Mouse (Mus musculus): ENCODE measurements around the gene Sesn2. TPM values are rescaled to one million over a fixed set of nuclear protein-coding genes. Genes with fewer than 3 reads are reported as not detected.
"Not testable (repeated sequence)": the region's sequence is repeated elsewhere in the genome, so short reads cannot be mapped to it uniquely, and the experiment has no call there.

Sesn2 gene
- polyA plus RNA-seq, 1 experiment from 2014 or later: 10.0 TPM

GRCm38 (mm10) chr4:132491057-132491456, 19.2 kb downstream of the Sesn2 start:
- Histone ChIP-seq H3K9me3 (replicated peaks; ENCODE audit: control insufficient read depth, low read length, poor library complexity, severe bottlenecking) (no peaks in the 10 kb centered on the region), H3K36me3 (ENCODE audit: control insufficient read depth, insufficient read depth, low read length) (no peaks in the 10 kb centered on the region), H3K4me1 (ENCODE audit: control insufficient read depth, insufficient read depth, low read length) (no peaks in the 10 kb centered on the region), H3K4me3 (ENCODE audit: low read depth, low read length) (no peak overlapping the region), H3K27ac (ENCODE audit: low read length) (no peak overlapping the region), H3K4me2 (ENCODE audit: low read length) (no peak overlapping the region), H3K9ac (ENCODE audit: low read depth, low read length) (no peak overlapping the region), H3K27me3 (ENCODE audit: control insufficient read depth, insufficient read depth, low read depth, low read length) (no peaks in the 10 kb centered on the region)
- no peak for ATAC-seq
- 98% methylated on average over 8 of the region's 8 CpGs for WGBS

- Histone ChIP-seq H3K4me3 (ENCODE audit: low read depth, low read length) (no peak overlapping the region), H3K4me1 (ENCODE audit: control insufficient read depth, insufficient read depth, low read length) (no peaks in the 10 kb centered on the region), H3K9ac (ENCODE audit: low read depth, low read length) (no peak overlapping the region), H3K4me2 (ENCODE audit: low read length) (no peak overlapping the region), H3K27me3 (ENCODE audit: control insufficient read depth, insufficient read depth, low read depth, low read length) (no peaks in the 10 kb centered on the region), H3K27ac (ENCODE audit: low read length) (no peak overlapping the region), H3K36me3 (ENCODE audit: control insufficient read depth, insufficient read depth, low read length) (no peaks in the 10 kb centered on the region), H3K9me3 (replicated peaks; ENCODE audit: control insufficient read depth, low read length, poor library complexity, severe bottlenecking) (no peaks in the 10 kb centered on the region)
- WGBS: 94% methylated on average over 15 of the region's 15 CpGs
- ATAC-seq: no peak
Measured at GRCm38 (mm10) chr4:132490273-132491010, 19.9 kb downstream of the Sesn2 start.

GRCm38 (mm10) chr4:132488976-132489375, 21.3 kb downstream of the Sesn2 start:
- Histone ChIP-seq H3K27ac (ENCODE audit: low read length) (no peak overlapping the region), H3K9ac (ENCODE audit: low read depth, low read length) (no peak overlapping the region), H3K4me3 (ENCODE audit: low read depth, low read length) (no peak overlapping the region), H3K4me1 (ENCODE audit: control insufficient read depth, insufficient read depth, low read length) (no peaks in the 10 kb centered on the region), H3K4me2 (ENCODE audit: low read length) (no peak overlapping the region), H3K27me3 (ENCODE audit: control insufficient read depth, insufficient read depth, low read depth, low read length) (no peaks in the 10 kb centered on the region), H3K9me3 (replicated peaks; ENCODE audit: control insufficient read depth, low read length, poor library complexity, severe bottlenecking) (no peaks in the 10 kb centered on the region), H3K36me3 (ENCODE audit: control insufficient read depth, insufficient read depth, low read length) (no peaks in the 10 kb centered on the region)
- ATAC-seq: no peak
- 80% methylated on average over 6 of the region's 6 CpGs for WGBS

GRCm38 (mm10) chr4:132488521-132488920, 21.8 kb downstream of the Sesn2 start:
- Histone ChIP-seq H3K36me3 (ENCODE audit: control insufficient read depth, insufficient read depth, low read length) (no peaks in the 10 kb centered on the region), H3K9me3 (replicated peaks; ENCODE audit: control insufficient read depth, low read length, poor library complexity, severe bottlenecking) (no peaks in the 10 kb centered on the region), H3K9ac (ENCODE audit: low read depth, low read length) (no peak overlapping the region), H3K27ac (ENCODE audit: low read length) (no peak overlapping the region), H3K4me1 (ENCODE audit: control insufficient read depth, insufficient read depth, low read length) (no peaks in the 10 kb centered on the region), H3K4me3 (ENCODE audit: low read depth, low read length) (no peak overlapping the region), H3K4me2 (ENCODE audit: low read length) (no peak overlapping the region), H3K27me3 (ENCODE audit: control insufficient read depth, insufficient read depth, low read depth, low read length) (no peaks in the 10 kb centered on the region)
- no peak for ATAC-seq
- 87% methylated on average over 3 of the region's 3 CpGs for WGBS

- Histone ChIP-seq H3K4me2 (ENCODE audit: low read length) (no peak overlapping the region), H3K36me3 (ENCODE audit: control insufficient read depth, insufficient read depth, low read length) (no peaks in the 10 kb centered on the region), H3K4me1 (ENCODE audit: control insufficient read depth, insufficient read depth, low read length) (no peaks in the 10 kb centered on the region), H3K27ac (ENCODE audit: low read length) (no peak overlapping the region), H3K4me3 (ENCODE audit: low read depth, low read length) (no peak overlapping the region), H3K9me3 (replicated peaks; ENCODE audit: control insufficient read depth, low read length, poor library complexity, severe bottlenecking) (no peaks in the 10 kb centered on the region), H3K9ac (ENCODE audit: low read depth, low read length) (no peak overlapping the region), H3K27me3 (ENCODE audit: control insufficient read depth, insufficient read depth, low read depth, low read length) (no peaks in the 10 kb centered on the region)
- 79% methylated on average over 5 of the region's 5 CpGs for WGBS
- ATAC-seq: no peak
Measured at GRCm38 (mm10) chr4:132484820-132485219, 25.5 kb downstream of the Sesn2 start.

- Histone ChIP-seq H3K4me1 (ENCODE audit: control insufficient read depth, insufficient read depth, low read length) (no peaks in the 10 kb centered on the region), H3K9me3 (replicated peaks; ENCODE audit: control insufficient read depth, low read length, poor library complexity, severe bottlenecking) (no peaks in the 10 kb centered on the region), H3K9ac (ENCODE audit: low read depth, low read length) (no peak overlapping the region), H3K27me3 (ENCODE audit: control insufficient read depth, insufficient read depth, low read depth, low read length) (no peaks in the 10 kb centered on the region), H3K36me3 (ENCODE audit: control insufficient read depth, insufficient read depth, low read length) (no peaks in the 10 kb centered on the region), H3K27ac (ENCODE audit: low read length) (no peak overlapping the region), H3K4me2 (ENCODE audit: low read length) (no peak overlapping the region), H3K4me3 (ENCODE audit: low read depth, low read length) (no peak overlapping the region)
- ATAC-seq: no peak
- 84% methylated on average over 4 of the region's 4 CpGs for WGBS
Measured at GRCm38 (mm10) chr4:132484231-132484630, 26.1 kb downstream of the Sesn2 start.

- Histone ChIP-seq H3K9ac (ENCODE audit: low read depth, low read length) (no peak overlapping the region), H3K36me3 (ENCODE audit: control insufficient read depth, insufficient read depth, low read length) (no peaks in the 10 kb centered on the region), H3K27ac (ENCODE audit: low read length) (no peak overlapping the region), H3K4me2 (ENCODE audit: low read length) (no peak overlapping the region), H3K4me1 (ENCODE audit: control insufficient read depth, insufficient read depth, low read length) (no peaks in the 10 kb centered on the region), H3K27me3 (ENCODE audit: control insufficient read depth, insufficient read depth, low read depth, low read length) (no peaks in the 10 kb centered on the region), H3K9me3 (replicated peaks; ENCODE audit: control insufficient read depth, low read length, poor library complexity, severe bottlenecking) (no peaks in the 10 kb centered on the region), H3K4me3 (ENCODE audit: low read depth, low read length) (no peak overlapping the region)
- ATAC-seq: no peak
- 87% methylated on average over 13 of the region's 13 CpGs for WGBS
Measured at GRCm38 (mm10) chr4:132482956-132483608, 27.2 kb downstream of the Sesn2 start.

GRCm38 (mm10) chr4:132482104-132482503, 28.2 kb downstream of the Sesn2 start:
- H3K4me1 ChIP-seq (ENCODE audit: control insufficient read depth, insufficient read depth, low read length); ATAC-seq; H3K4me2 ChIP-seq (ENCODE audit: low read length); H3K4me3 ChIP-seq (ENCODE audit: low read depth, low read length); H3K9ac ChIP-seq (ENCODE audit: low read depth, low read length); H3K27me3 ChIP-seq (ENCODE audit: control insufficient read depth, insufficient read depth, low read depth, low read length); H3K36me3 ChIP-seq (ENCODE audit: control insufficient read depth, insufficient read depth, low read length); H3K27ac ChIP-seq (ENCODE audit: low read length); H3K9me3 ChIP-seq (replicated peaks; ENCODE audit: control insufficient read depth, low read length, poor library complexity, severe bottlenecking): not testable (repeated sequence)
- 69% methylated on average over 3 of the region's 3 CpGs for WGBS

GRCm38 (mm10) chr4:132477833-132478232, 32.5 kb downstream of the Sesn2 start:
- Histone ChIP-seq H3K9ac (ENCODE audit: low read depth, low read length) (no peak overlapping the region), H3K36me3 (ENCODE audit: control insufficient read depth, insufficient read depth, low read length) (no peaks in the 10 kb centered on the region), H3K4me3 (ENCODE audit: low read depth, low read length) (no peak overlapping the region), H3K4me2 (ENCODE audit: low read length) (no peak overlapping the region), H3K27ac (ENCODE audit: low read length) (no peak overlapping the region), H3K27me3 (ENCODE audit: control insufficient read depth, insufficient read depth, low read depth, low read length) (no peaks in the 10 kb centered on the region), H3K9me3 (replicated peaks; ENCODE audit: control insufficient read depth, low read length, poor library complexity, severe bottlenecking) (no peaks in the 10 kb centered on the region), H3K4me1 (ENCODE audit: control insufficient read depth, insufficient read depth, low read length) (no peaks in the 10 kb centered on the region)
- 91% methylated on average over 8 of the region's 8 CpGs for WGBS
- ATAC-seq: no peak

All from midbrain, embryonic 16.5 days (tissue).